Mouse (Mus musculus) midbrain, embryonic 13.5 days (tissue): Measurements from ENCODE around the gene Supt3. TPM values are rescaled to one million over a fixed set of nuclear protein-coding genes. Genes with fewer than 3 reads are reported as not detected.

Experiments
- ATAC-seq: fragments of 200-750 bp; cut with Nextera tagmentation; 2 replicates; pipeline ENCODE4 v1.8.0; 2017; ENCODE audit warnings: mild to moderate bottlenecking, moderate TSS enrichment, moderate library complexity
- H3K27ac ChIP-seq: fragments of 300-500 bp; sonication (generic); 2 replicates; pipeline ENCODE4 v1.5.1; 2015; ENCODE audit warnings: inconsistent platforms, mild to moderate bottlenecking, moderate library complexity
- H3K27me3 ChIP-seq: fragments of 300-500 bp; sonication (generic); 2 replicates; pipeline ENCODE4 v1.6.1; 2015; ENCODE audit warnings: mild to moderate bottlenecking, inconsistent platforms
- H3K36me3 ChIP-seq: fragments of 300-500 bp; sonication (generic); 2 replicates; pipeline ENCODE4 v1.6.1; 2015; ENCODE audit warnings: mild to moderate bottlenecking, inconsistent platforms
- H3K4me1 ChIP-seq: fragments of 300-500 bp; sonication (generic); replicated peaks from 2 replicates; pipeline ENCODE4 v1.6.1; 2015; ENCODE audit warnings: inconsistent platforms
- H3K4me2 ChIP-seq: fragments of 300-500 bp; sonication (generic); replicated peaks from 2 replicates; pipeline ENCODE4 v1.6.1; 2015; ENCODE audit warnings: moderate library complexity, mild to moderate bottlenecking, inconsistent platforms
- H3K4me3 ChIP-seq: fragments of 300-500 bp; sonication (generic); replicated peaks from 2 replicates; pipeline ENCODE4 v1.5.1; 2015; ENCODE audit warnings: mild to moderate bottlenecking, inconsistent platforms
- H3K9ac ChIP-seq: fragments of 300-500 bp; sonication (generic); replicated peaks from 2 replicates; pipeline ENCODE4 v1.6.1; 2015; ENCODE audit warnings: mild to moderate bottlenecking, inconsistent platforms
- H3K9me3 ChIP-seq: fragments of 300-500 bp; sonication (generic); 2 replicates; pipeline ENCODE4 v1.6.1; 2016; ENCODE audit warnings: mild to moderate bottlenecking, inconsistent platforms
- WGBS: fragments of 180-500 bp; shearing (Covaris S2); methylation state at CpG from one replicate; pipeline ENCODE4 v1.1.7; 2015; 5-methylcytosine and 5-hydroxymethylcytosine counted together
- polyA plus RNA-seq: library from polyadenylated mRNA; unstranded; fragments of >200 nt; fragmentation: Nextera tagmentation; extraction: Ambion mirVana; gene quantifications from 2 replicates; pipeline ENCODE4 v1.2.1, GENCODE M21; 2015

The Supt3 gene
- 19.0 and 20.0 TPM in 2 replicates for polyA plus RNA-seq

DNA sequence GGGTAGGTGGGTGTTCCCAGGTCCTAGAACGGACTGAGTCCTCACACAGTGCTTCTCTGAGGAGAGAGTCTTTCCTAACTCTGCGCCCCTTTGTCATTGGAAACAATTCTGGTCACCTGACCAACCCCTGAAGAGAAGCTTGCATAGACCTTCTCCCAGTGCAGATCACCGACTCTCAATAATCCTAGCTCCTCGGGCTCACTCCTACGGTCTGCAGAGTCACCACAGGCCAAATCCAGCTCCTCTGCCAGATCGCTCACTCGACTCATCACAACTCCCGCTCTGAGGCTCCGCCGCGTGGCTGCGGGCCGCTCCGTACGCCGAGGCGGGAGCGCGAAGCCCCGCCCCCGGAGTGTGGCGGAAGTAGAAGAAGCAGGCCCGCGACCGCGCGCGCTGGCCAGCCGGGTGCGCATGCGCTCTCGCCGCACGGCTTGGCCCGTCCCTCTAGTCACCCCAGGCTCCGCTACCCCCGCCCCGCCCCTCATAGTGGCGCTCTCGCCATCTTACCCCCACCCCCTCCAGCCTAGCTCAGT is at the start of gene Supt3:
Gene Supt3 (plus strand): TSS at position 415 of the 533 bp plus-strand sequence.
- Histone ChIP-seq H3K4me1 (peaks cover 8% of the 10 kb centered on the region), H3K27ac (peak within 1 kb of the TSS; percentile 75), H3K27me3 (no peaks in the 10 kb centered on the region), H3K9ac (peak within 1 kb of the TSS; percentile 87), H3K36me3 (no peaks in the 10 kb centered on the region), H3K9me3 (no peaks in the 10 kb centered on the region), H3K4me3 (peak within 1 kb of the TSS; percentile 77), H3K4me2 (peak within 1 kb of the TSS; percentile 67)
- peak; percentile 98 for ATAC-seq
- under 1% methylated on average over 30 of the region's 40 CpGs for WGBS

DNA sequence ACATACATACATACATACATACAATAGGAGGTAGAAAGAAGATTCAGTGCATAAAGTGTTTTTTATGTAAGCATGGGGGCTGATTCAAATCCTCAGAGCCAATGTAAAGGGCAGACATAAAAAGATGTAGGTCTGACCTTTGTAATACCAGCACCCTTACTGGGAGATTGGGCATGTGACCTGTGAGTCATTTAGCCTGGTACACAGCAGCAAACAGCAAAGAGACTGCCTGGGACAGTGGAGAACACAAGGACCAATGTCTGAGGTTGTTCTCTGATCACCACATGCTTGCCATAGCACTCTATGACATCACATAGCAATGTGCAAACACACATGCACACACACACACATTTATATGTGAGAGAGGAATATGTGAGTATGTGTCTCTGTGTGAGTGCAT is 49.3 kb upstream of the Supt3 start:
- no peak overlapping the region for H3K9ac ChIP-seq
- H3K27me3 ChIP-seq: peaks cover 42% of the 10 kb centered on the region
- H3K4me1 ChIP-seq: no peaks in the 10 kb centered on the region
- H3K4me2 ChIP-seq: no peak overlapping the region
- H3K36me3 ChIP-seq: no peaks in the 10 kb centered on the region
- H3K4me3 ChIP-seq: no peak overlapping the region
- ATAC-seq: no peak
- no peaks in the 10 kb centered on the region for H3K9me3 ChIP-seq
- no peak overlapping the region for H3K27ac ChIP-seq

DNA sequence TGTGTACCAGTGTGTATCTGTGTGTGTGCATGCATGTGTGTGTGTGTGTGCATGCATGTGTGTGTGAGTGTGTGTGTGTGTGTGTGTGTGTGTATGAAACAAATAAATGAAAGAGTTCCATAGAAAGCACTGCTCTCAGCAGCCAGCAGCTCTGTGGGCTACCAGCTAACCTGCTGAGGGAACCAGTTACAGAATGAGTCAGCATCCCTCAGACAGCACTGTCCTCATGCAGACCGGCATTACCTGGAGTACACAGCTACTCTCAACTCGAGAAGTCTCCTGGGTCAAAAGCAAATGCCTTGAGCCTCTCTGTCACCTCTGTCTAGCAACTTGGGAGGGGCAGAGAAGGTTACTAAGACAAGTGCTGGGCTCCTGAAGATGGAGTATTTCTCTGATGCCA is 48.5 kb upstream of the Supt3 start:
- no peak overlapping the region for H3K9ac ChIP-seq
- no peak overlapping the region for H3K27ac ChIP-seq
- H3K4me2 ChIP-seq: no peak overlapping the region
- H3K27me3 ChIP-seq: peaks cover 49% of the 10 kb centered on the region
- no peaks in the 10 kb centered on the region for H3K4me1 ChIP-seq
- no peak overlapping the region for H3K4me3 ChIP-seq
- H3K36me3 ChIP-seq: no peaks in the 10 kb centered on the region
- H3K9me3 ChIP-seq: no peaks in the 10 kb centered on the region
- 53% methylated on average over 2 of the region's 2 CpGs for WGBS
- no peak for ATAC-seq

DNA sequence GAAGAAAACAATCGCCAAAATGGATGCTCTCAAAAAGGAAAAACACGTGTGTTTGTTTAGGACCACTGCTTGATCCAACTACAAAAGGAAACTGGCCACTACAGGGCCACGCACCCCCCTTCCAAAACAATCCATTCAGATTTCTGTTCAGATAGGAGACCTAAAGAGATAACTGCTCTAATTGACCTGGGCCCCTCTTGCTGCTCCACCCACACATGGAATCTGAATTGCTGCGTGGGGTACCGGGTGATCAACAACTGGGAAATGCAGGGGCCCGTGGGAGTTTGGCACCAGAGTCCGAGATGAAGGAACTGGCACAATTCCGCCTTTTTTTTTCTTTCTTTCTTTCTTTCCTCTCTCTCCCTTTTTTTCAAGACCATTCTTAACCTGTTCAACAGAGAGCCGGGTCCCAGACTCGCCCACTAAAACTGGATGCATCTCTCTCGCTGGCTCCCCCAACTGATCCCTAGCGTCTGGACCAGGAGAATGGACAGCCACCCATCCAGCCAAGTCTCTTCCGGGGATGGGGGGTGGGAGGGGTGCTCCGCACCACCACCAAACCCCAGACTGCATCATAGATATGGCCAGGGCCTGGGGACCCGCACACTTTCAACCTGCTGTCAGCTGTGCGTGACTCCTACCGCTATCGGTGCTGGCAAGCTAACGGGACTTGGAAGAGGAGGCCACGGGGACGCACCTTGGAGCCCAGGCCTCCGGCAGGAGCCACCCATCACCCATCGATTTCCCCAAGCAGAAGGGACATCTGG is 43.2 kb upstream of the Supt3 start:
- Histone ChIP-seq H3K4me2 (peak overlapping the region; percentile 97), H3K27ac (no peak overlapping the region), H3K27me3 (peaks cover 80% of the 10 kb centered on the region), H3K4me3 (peak overlapping the region; percentile 64), H3K36me3 (no peaks in the 10 kb centered on the region), H3K4me1 (peaks cover 39% of the 10 kb centered on the region), H3K9ac (no peak overlapping the region; the same call in 1 of the 2 replicates), H3K9me3 (no peaks in the 10 kb centered on the region)
- ATAC-seq: no peak
- WGBS: 2% methylated on average over 23 of the region's 23 CpGs

DNA sequence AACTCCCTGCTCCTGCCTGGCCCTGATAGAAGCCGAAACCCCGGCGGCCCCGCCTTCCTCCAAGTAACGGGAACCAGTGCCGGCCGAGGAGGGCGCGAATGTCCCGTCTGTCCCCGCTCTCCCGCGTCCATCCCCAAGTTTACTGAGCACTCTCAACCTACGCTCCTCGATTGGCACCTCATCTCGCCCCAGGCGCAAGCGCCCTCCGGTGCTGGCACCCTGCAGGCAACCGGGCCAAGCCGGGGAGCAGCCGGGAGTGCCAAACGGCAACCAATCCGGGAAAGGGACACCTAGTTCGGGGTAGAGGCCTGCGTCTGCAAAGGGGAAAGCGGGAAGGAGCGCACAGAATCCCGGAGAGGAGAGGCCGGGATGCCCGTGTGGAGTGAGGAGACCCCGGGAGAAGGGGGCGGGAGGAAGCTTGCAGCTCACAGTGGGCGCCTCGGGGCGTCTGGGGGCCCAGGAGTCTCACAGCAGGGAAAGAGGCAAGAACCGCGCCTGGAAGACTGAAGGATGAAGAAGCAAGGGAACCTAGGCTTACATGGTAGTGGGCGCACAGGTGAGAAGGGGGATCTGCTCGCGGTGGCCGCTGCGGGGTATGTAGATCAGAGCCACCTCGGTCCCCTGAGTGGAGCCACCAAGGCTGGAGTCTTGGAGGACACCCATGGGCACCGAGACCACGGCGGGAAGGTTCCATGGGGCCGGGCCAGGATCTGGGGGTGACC is 42.3 kb upstream of the Supt3 start:
- under 1% methylated on average over 48 of the region's 48 CpGs for WGBS

DNA sequence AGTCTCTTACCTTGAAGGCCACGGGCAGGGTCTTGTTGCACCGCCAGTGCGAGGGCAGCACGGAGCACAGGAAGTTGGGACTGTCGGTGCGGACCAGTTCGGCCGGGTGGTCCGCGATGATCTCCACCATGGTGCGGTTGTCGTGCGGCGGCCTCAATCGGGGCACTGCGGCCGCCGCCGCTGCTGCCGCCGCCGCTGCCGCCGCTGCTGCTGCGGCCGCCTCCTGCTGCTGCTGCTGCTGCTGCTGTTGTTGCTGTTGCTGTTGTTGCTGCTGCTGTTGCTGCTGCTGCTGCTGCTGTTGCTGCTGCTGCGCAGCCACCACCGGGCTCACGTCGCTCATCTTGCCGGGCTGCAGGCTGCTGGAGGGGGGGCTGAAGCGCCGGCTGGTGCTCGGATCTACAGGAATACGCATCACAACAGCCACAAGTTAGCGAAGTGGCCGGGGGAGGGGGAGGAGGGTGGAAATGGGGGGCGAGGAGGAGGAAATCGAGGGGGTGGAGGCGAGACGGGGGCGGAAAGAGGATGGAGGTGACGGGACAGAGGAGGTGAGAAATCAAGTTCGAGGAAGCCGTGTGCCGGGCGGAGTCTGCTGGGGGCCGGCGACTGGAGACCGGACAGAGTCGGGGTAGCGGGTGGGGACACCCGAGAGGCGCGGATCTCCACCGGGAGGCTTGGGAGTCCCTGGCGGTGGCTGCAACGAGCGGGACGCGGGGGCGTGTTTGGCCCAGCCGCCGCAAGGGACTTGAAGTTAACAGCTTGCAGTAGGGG is 41.5 kb upstream of the Supt3 start:
- H3K9ac ChIP-seq: peak overlapping the region; percentile 68
- H3K4me2 ChIP-seq: peak overlapping the region; percentile 97
- peaks cover 39% of the 10 kb centered on the region for H3K4me1 ChIP-seq

More for the DNA sequence above, 42.3 kb upstream of the Supt3 start:
- no peak overlapping the region for H3K27ac ChIP-seq
- peaks cover 39% of the 10 kb centered on the region for H3K4me1 ChIP-seq
- peak overlapping the region; percentile 64 for H3K4me3 ChIP-seq
- H3K27me3 ChIP-seq: peaks cover 83% of the 10 kb centered on the region
- peak overlapping the region; percentile 68 for H3K9ac ChIP-seq
- peak; percentile 40 for ATAC-seq
- peak overlapping the region; percentile 97 for H3K4me2 ChIP-seq
- no peaks in the 10 kb centered on the region for H3K36me3 ChIP-seq
- no peaks in the 10 kb centered on the region for H3K9me3 ChIP-seq

DNA sequence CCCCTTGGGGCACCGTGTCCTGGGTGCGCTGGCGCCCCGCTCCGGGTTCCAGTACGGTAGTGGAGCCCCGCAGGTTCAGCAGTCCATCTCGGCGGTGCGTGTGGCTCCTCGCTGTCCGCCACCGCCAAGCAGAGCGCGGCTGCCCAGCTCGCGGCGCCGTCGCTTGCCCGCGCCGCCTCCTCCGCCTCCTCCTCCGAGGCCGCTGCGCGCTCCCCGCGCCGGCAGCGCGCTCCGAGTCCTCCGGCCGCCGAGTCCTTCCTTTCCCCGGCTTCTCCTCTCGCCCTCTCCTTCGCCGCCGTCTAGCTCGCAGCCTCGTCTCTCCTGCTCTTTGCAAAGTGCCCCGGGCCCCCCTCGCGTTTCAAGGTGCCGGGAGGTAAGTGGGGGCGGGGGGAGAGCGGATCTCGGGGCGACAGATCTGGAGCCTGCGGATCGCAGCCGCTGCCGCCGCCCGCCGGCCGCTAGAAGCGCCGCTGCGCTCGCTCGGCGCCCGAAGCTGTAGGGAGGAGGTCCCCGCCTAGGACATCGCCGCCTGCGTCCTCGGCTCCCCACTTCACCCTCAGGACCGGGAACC is 40.9 kb upstream of the Supt3 start:
- peak; percentile 80 for ATAC-seq
- H3K27me3 ChIP-seq: peaks cover 88% of the 10 kb centered on the region
- H3K4me2 ChIP-seq: peak overlapping the region; percentile 97
- peaks cover 39% of the 10 kb centered on the region for H3K4me1 ChIP-seq
- no peaks in the 10 kb centered on the region for H3K9me3 ChIP-seq
- peak overlapping the region; percentile 64 for H3K4me3 ChIP-seq
- H3K27ac ChIP-seq: no peak overlapping the region
- peak overlapping the region; percentile 68 for H3K9ac ChIP-seq
- under 1% methylated on average over 55 of the region's 73 CpGs for WGBS
- no peaks in the 10 kb centered on the region for H3K36me3 ChIP-seq

More for the DNA sequence above, 41.5 kb upstream of the Supt3 start:
- Histone ChIP-seq H3K4me3 (peak overlapping the region; percentile 64), H3K27ac (no peak overlapping the region), H3K36me3 (no peaks in the 10 kb centered on the region), H3K27me3 (peaks cover 87% of the 10 kb centered on the region), H3K9me3 (no peaks in the 10 kb centered on the region)
- ATAC-seq: peak; percentile 53
- under 1% methylated on average over 63 of the region's 64 CpGs for WGBS

DNA sequence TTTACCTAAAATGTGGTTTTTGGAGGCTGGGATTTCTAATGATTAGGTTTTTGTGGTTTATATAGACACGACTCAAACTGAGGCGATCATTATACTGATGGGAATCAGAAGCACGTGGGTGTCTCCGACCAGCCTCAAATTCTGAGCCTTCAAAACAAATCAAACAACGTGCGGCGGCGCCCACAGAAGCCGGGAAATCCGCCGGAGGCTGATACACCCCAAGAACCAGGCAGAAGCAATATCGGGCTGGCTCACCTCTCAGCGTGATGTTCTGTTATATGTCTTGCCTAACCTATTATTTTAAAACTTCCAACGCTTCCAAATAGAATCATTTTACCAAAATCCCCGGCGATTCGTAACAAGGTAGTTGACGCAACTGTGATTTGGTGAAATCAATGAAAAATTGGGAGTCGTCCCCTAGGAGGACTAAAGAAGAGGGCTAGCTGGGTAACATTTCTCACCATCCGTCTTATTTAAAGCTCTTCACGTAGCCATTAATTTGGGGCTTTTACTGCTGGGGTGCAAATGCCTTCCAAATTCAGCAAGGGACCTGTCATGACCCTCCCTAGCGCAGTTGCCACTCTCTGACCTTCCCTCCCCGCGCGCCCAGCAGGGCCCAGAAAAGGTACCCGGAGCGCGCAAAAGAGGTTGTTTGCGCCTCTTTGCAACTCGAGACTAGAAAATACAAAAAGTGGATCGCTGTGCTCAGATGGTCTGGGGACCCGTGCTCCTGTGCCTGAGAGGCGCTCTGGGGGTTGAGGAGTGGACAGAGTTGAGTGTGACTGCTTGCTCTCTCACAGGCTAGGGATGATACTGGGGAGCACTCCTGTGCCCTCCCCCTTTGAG is 39.5 kb upstream of the Supt3 start:
- no peak overlapping the region for H3K9ac ChIP-seq
- H3K4me1 ChIP-seq: peaks cover 39% of the 10 kb centered on the region
- WGBS: under 1% methylated on average over 33 of the region's 33 CpGs
- no peak for ATAC-seq
- H3K27ac ChIP-seq: no peak overlapping the region
- no peaks in the 10 kb centered on the region for H3K36me3 ChIP-seq
- no peaks in the 10 kb centered on the region for H3K9me3 ChIP-seq
- 0 out of 2 replicates have a peak overlapping the region, but pooled peaks have one; percentile 1 for H3K4me3 ChIP-seq
- H3K27me3 ChIP-seq: peaks cover 79% of the 10 kb centered on the region
- peak overlapping the region; percentile 29 for H3K4me2 ChIP-seq

DNA sequence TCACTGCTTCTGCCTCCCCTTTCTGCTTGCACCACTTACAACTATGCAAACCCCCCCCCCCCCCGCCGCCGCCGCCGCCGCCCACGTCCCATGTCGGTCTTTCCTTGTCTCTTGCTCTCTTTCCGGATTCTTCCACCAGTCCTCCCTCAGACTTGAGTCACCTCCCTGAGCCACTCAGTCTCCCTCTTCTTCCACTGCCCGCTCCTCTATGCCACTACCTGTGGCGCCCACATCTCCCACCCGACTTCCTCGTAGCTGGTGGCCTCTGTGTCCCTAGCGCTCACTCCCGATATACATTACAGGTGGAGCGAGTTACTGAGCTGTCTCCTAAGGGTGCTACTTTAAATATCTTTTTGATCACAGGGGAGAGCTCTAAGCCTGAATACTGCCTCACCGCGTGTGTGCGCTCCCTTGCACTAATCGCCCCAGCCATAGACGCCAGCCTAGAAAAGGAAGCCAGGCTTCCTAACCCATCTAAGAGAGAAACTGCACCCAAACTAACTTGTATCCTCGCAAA is 38.8 kb upstream of the Supt3 start:
- Histone ChIP-seq H3K9me3 (no peaks in the 10 kb centered on the region), H3K4me3 (0 out of 2 replicates have a peak overlapping the region, but pooled peaks have one; percentile 1), H3K4me1 (peaks cover 39% of the 10 kb centered on the region), H3K4me2 (peak overlapping the region; percentile 29), H3K27ac (no peak overlapping the region), H3K27me3 (peaks cover 74% of the 10 kb centered on the region), H3K36me3 (no peaks in the 10 kb centered on the region), H3K9ac (no peak overlapping the region)
- ATAC-seq: no peak
- WGBS: 2% methylated on average over 18 of the region's 22 CpGs

DNA sequence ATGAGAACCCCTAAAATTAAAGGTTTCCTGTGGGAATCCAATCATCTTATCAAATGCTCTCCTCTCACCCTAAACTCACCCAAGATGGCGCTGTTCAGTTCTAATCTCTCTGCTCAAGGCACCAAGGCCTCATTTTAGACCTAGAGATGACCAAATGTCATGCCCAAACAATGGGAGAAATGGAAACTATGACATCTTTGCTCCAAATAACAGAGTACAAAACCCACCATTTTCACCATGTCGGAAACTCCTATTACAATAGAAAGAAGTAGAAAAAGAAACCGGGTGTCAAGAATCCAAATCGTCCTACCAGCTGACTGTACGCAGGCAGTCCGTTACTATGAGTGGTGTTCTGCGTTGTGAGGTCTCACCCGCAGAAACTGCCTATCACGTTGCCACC is 34.7 kb upstream of the Supt3 start:
- Histone ChIP-seq H3K4me3 (no peak overlapping the region), H3K27ac (no peak overlapping the region), H3K9me3 (no peaks in the 10 kb centered on the region), H3K9ac (no peak overlapping the region), H3K4me1 (peaks cover 12% of the 10 kb centered on the region), H3K27me3 (peaks cover 38% of the 10 kb centered on the region), H3K4me2 (no peak overlapping the region), H3K36me3 (no peaks in the 10 kb centered on the region)
- WGBS: 87% methylated on average over 9 of the region's 9 CpGs
- no peak for ATAC-seq
